Mouse (Mus musculus) neural tube, embryonic 12.5 days (tissue): ENCODE measurements at regions not wholly inside any gene's neighbourhood (a gene's known extent, or its start where the extent isn't known, plus 50 kb on each side); places are given as distances from the start of the nearest gene placed in this dataset.
A peak's percentile ranks its signal among the peaks of the same experiment; 100 is the strongest.

Experiments
- ATAC-seq: fragments of 200-750 bp; cut with Nextera tagmentation; 2 replicates; pipeline ENCODE4 v1.8.0; 2017; ENCODE audit warnings: low read depth, mild to moderate bottlenecking, moderate TSS enrichment, moderate library complexity; ENCODE audit not compliant: low FRiP score
- H3K27ac ChIP-seq: fragments of 300-500 bp; sonication (generic); 2 replicates; pipeline ENCODE4 v1.5.1; 2016
- H3K27me3 ChIP-seq: fragments of 300-500 bp; sonication (generic); replicated peaks from 2 replicates; pipeline ENCODE4 v1.6.1; 2016; ENCODE audit warnings: mild to moderate bottlenecking
- H3K36me3 ChIP-seq: fragments of 300-500 bp; sonication (generic); 2 replicates; pipeline ENCODE4 v1.6.1; 2016; ENCODE audit warnings: mild to moderate bottlenecking
- H3K4me1 ChIP-seq: fragments of 300-500 bp; sonication (generic); 2 replicates; pipeline ENCODE4 v1.6.1; 2016
- H3K4me2 ChIP-seq: fragments of 300-500 bp; sonication (generic); replicated peaks from 2 replicates; pipeline ENCODE4 v1.6.1; 2016; ENCODE audit warnings: mild to moderate bottlenecking
- H3K4me3 ChIP-seq: fragments of 300-500 bp; sonication (generic); 2 replicates; pipeline ENCODE4 v1.5.1; 2016
- H3K9ac ChIP-seq: fragments of 300-500 bp; sonication (generic); 2 replicates; pipeline ENCODE4 v1.6.1; 2016; ENCODE audit warnings: mild to moderate bottlenecking
- H3K9me3 ChIP-seq: fragments of 300-500 bp; sonication (generic); 2 replicates; pipeline ENCODE4 v1.6.1; 2016; ENCODE audit warnings: mild to moderate bottlenecking
- WGBS: fragments of 180-500 bp; shearing (Covaris S2); methylation state at CpG from one replicate; pipeline ENCODE4 v1.1.7; 2016; 5-methylcytosine and 5-hydroxymethylcytosine counted together

- Histone ChIP-seq H3K4me1 (no peaks in the 10 kb centered on the region; the same call in 1 of the 2 replicates), H3K9ac (no peak overlapping the region), H3K9me3 (no peaks in the 10 kb centered on the region), H3K4me3 (no peak overlapping the region), H3K27me3 (no peaks in the 10 kb centered on the region), H3K4me2 (peak overlapping the region; percentile 25; the same call in 1 of the 2 replicates), H3K36me3 (no peaks in the 10 kb centered on the region), H3K27ac (no peak overlapping the region)
- ATAC-seq = peak; percentile 72; the same call in 1 of the 2 replicates
- 54% methylated on average over 22 of the region's 22 CpGs for WGBS
These were observed 203.0 kb downstream of the Spata18 start for GRCm38 (mm10) chr5:73854025-73854773.

DNA sequence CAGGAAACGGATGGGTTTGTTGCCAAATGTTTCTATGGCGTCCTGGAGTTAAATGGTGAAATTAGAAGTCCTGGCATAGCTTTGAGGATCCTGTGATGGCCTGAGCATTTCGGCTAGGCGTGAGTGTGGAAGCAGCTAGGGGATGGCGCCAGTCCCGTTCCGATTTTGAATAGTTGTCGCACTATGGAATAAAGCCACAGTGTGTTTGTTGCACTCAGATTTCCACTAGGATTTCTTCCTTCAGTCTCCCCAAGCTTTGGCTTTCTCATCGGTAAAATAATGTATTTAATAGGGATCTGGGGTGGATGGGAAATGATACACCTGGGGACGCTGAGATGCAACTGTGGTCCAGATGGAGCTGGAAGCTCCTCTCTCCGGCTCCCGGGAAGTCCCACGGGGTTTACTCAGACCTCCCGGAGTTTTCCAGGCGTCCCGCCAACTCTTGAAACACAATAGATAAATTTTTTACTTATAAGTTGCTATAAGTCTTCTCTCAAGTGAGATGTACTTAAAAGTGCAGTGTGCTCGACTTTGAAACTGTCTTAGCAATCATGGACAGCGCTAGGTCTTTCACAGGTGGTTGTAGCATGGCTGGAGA, 203.7 kb downstream of the Spata18 start:
- Histone ChIP-seq H3K9ac (no peak overlapping the region), H3K9me3 (no peaks in the 10 kb centered on the region), H3K36me3 (no peaks in the 10 kb centered on the region), H3K4me1 (no peaks in the 10 kb centered on the region; the same call in 1 of the 2 replicates), H3K4me2 (no peak overlapping the region), H3K27me3 (no peaks in the 10 kb centered on the region), H3K27ac (no peak overlapping the region), H3K4me3 (no peak overlapping the region)
- no peak for ATAC-seq
- WGBS = 83% methylated on average over 18 of the region's 18 CpGs

- Histone ChIP-seq H3K4me3 (no peak overlapping the region), H3K4me2 (no peak overlapping the region), H3K9ac (no peak overlapping the region), H3K27ac (no peak overlapping the region), H3K27me3 (no peaks in the 10 kb centered on the region), H3K36me3 (no peaks in the 10 kb centered on the region), H3K9me3 (no peaks in the 10 kb centered on the region), H3K4me1 (no peaks in the 10 kb centered on the region; the same call in 1 of the 2 replicates)
- no peak for ATAC-seq
- WGBS = 78% methylated on average over 1 of the region's 1 CpGs
These were observed 208.1 kb downstream of the Spata18 start for GRCm38 (mm10) chr5:73859320-73859719.

DNA sequence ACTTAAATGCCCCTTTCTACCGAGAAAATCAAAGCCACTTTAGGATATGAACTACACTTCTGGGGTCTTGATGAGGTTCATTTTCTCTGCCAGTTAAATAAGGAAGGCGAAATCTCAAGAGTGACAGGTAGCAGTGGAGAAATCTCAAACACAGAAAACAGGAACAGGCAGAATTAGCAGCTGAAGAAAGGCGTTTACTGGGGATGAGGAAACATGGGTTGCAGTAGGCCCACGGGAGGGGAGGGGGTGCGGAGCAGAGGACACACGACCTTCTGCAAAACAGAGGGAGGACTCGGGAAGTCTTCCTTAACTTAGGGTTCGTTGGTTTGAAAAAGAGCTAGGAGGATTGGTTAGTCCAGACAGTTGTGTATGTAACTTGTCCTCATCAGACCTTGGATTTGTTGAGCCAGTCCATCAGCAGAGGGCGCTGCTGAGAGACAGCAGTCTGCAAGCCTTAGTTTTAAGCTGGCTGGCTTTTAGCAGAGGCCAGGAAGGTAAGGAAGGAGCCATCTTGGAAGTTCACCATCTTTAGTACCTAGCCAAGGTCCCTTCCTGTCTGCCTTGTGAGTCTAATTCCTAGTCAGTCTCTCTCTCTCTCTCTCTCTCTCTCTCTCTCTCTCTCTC, 204.0 kb downstream of the Usp46 start:
- Histone ChIP-seq H3K27ac (no peak overlapping the region), H3K4me3 (no peak overlapping the region), H3K36me3 (no peaks in the 10 kb centered on the region), H3K9ac (no peak overlapping the region), H3K4me1 (no peaks in the 10 kb centered on the region), H3K27me3 (no peaks in the 10 kb centered on the region), H3K9me3 (no peaks in the 10 kb centered on the region), H3K4me2 (no peak overlapping the region)
- ATAC-seq = no peak
- 76% methylated on average over 9 of the region's 9 CpGs for WGBS

DNA sequence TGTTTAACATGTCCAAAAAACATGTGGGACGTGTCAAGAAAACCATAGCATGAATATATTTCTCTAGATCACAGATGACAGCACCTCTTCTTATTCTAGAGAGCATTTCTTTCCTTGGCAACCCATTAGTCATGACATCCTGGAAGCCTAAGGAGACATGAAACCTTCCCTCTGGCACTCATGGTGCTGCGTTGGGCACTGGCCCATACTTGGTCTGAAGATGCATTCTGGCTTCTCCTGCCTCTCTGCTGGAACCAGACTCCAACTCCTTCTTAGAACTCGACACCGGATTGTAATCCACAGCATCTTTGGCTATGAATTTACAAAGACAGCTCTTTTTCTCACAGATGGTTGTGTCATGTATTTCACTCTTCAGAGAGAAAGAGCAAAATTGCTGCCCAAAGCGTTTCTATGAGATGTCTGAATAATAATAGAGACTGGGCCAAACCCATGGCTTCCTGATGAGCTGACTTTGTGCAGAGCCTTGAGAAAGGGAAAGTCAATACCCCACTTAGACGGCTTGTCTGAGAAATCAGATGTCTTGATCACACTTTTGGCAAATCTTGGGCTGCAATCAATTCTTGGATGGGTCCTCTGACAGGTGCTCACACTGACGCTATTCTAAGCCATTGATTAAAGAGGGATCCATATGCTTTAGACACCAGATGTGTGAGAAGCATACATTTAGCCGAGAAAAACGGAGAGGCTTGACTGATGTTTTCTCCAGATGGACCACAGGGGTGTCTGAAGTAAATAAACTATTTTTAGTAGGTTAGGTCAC, 195.4 kb downstream of the Usp46 start:
- Histone ChIP-seq H3K9me3 (no peaks in the 10 kb centered on the region), H3K4me1 (no peaks in the 10 kb centered on the region), H3K4me2 (no peak overlapping the region), H3K36me3 (no peaks in the 10 kb centered on the region), H3K27ac (no peak overlapping the region), H3K9ac (no peak overlapping the region), H3K27me3 (no peaks in the 10 kb centered on the region), H3K4me3 (no peak overlapping the region)
- WGBS = 74% methylated on average over 9 of the region's 9 CpGs
- no peak for ATAC-seq

DNA sequence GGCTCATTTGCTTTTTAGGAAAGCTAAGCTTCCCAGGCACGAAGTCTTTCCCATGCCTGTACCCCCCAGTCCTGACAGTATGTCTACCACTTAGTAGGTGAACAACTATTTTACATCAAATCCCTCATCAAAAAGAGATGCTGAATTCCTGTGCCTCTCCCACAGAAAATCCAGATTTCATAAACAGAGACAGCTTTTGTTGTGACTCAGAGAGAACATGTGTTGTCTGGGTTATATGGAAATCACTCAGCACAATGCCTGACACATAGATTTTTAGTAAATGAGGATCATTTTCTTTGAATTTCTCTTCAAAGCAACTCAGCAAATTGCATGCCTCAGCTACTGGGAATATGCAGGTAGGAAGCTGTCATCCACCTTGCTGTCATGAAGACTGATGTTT, 193.5 kb downstream of the Usp46 start:
- Histone ChIP-seq H3K27me3 (no peaks in the 10 kb centered on the region), H3K9me3 (no peaks in the 10 kb centered on the region), H3K4me2 (no peak overlapping the region), H3K9ac (no peak overlapping the region), H3K27ac (no peak overlapping the region), H3K36me3 (no peaks in the 10 kb centered on the region), H3K4me3 (no peak overlapping the region), H3K4me1 (no peaks in the 10 kb centered on the region)
- ATAC-seq = no peak
- WGBS = 82% methylated on average over 1 of the region's 1 CpGs

DNA sequence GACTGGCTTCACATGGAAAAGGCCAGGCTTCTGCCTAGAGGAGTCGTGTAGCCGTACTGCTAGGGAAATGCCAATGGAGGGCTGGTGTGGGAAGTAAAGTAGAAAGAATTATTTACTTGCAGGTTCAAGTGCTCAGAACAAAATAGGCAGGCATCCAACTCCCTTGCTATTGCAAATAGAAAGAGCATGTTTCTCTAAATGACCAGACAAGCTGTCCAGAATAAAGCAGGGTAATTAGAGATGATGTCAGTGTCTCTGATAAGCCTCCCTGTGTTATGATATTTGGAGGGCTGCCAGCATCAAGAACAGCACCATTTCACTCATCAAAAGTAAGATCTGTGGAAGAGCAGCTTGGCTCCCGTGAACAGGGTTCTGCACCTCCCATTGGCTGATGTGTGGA, 192.4 kb downstream of the Usp46 start:
- H3K9ac ChIP-seq = no peak overlapping the region
- H3K27ac ChIP-seq = no peak overlapping the region
- no peaks in the 10 kb centered on the region for H3K9me3 ChIP-seq
- 81% methylated on average over 3 of the region's 3 CpGs for WGBS
- ATAC-seq = no peak
- no peaks in the 10 kb centered on the region for H3K27me3 ChIP-seq
- H3K36me3 ChIP-seq = no peaks in the 10 kb centered on the region
- H3K4me3 ChIP-seq = no peak overlapping the region
- H3K4me2 ChIP-seq = no peak overlapping the region
- no peaks in the 10 kb centered on the region for H3K4me1 ChIP-seq

DNA sequence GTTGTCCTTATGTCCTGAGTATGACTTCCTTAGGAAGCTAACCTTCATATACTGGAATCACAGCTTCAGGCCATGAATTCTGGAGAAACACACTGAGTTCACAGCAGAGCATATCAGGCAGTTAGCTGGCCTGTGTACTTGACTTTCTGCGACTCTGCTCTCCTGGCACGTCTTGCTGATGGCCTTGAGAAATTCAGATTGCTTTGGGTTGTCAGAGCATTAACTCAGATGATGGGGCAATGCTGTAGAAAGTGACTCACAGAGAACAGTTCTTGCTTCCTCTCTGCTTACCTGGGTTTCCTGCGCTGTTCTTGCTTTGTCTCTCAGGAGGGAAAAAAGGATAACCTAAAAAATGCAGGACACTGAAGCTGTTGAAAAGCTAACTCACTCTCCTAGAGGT, 187.3 kb downstream of the Usp46 start:
- Histone ChIP-seq H3K36me3 (no peaks in the 10 kb centered on the region), H3K4me3 (no peak overlapping the region), H3K9ac (no peak overlapping the region), H3K27me3 (no peaks in the 10 kb centered on the region), H3K4me1 (peaks cover 6% of the 10 kb centered on the region; the same call in 1 of the 2 replicates), H3K27ac (no peak overlapping the region), H3K4me2 (no peak overlapping the region), H3K9me3 (no peaks in the 10 kb centered on the region)
- WGBS = 82% methylated on average over 3 of the region's 3 CpGs
- no peak for ATAC-seq

- Histone ChIP-seq H3K36me3 (no peaks in the 10 kb centered on the region), H3K27me3 (no peaks in the 10 kb centered on the region), H3K9me3 (no peaks in the 10 kb centered on the region), H3K4me2 (no peak overlapping the region), H3K4me1 (peaks cover 6% of the 10 kb centered on the region; the same call in 1 of the 2 replicates), H3K4me3 (no peak overlapping the region), H3K27ac (no peak overlapping the region), H3K9ac (no peak overlapping the region)
- no peak for ATAC-seq
- WGBS = 64% methylated on average over 5 of the region's 5 CpGs
These were observed 186.3 kb downstream of the Usp46 start for GRCm38 (mm10) chr5:73881941-73882340.

DNA sequence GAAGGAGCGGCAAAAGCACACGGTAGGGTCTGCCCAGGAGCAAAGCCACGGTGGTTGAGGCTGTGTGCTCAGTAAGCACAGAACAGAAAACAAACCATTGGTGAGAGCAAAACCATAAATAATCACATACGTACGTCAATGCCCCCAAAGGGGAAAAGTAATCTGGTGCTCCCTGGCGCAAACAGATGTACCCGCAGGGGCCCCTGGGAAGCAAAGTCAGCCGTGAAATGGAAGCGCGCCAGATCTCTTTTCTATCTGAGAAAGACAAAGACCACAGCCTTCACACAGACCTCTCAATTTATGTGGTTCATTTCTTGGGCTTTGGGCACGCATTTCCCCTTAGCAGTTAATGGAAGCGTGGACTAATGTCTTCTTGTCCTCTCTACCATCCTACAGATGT, 183.2 kb downstream of the Usp46 start:
- 21% methylated on average over 12 of the region's 12 CpGs for WGBS
- no peaks in the 10 kb centered on the region for H3K27me3 ChIP-seq
- H3K4me1 ChIP-seq = peaks cover 6% of the 10 kb centered on the region; the same call in 1 of the 2 replicates
- no peak overlapping the region for H3K4me3 ChIP-seq
- H3K27ac ChIP-seq = no peak overlapping the region
- ATAC-seq = peak; percentile 63; the same call in 1 of the 2 replicates
- H3K9me3 ChIP-seq = no peaks in the 10 kb centered on the region
- no peak overlapping the region for H3K9ac ChIP-seq
- H3K4me2 ChIP-seq = peak overlapping the region; percentile 45
- no peaks in the 10 kb centered on the region for H3K36me3 ChIP-seq

- H3K36me3 ChIP-seq = no peaks in the 10 kb centered on the region
- no peaks in the 10 kb centered on the region for H3K27me3 ChIP-seq
- no peak overlapping the region for H3K9ac ChIP-seq
- 95% methylated on average over 1 of the region's 1 CpGs for WGBS
- no peak overlapping the region for H3K4me3 ChIP-seq
- peaks cover 6% of the 10 kb centered on the region; the same call in 1 of the 2 replicates for H3K4me1 ChIP-seq
- no peak for ATAC-seq
- H3K27ac ChIP-seq = no peak overlapping the region
- no peak overlapping the region; the same call in 1 of the 2 replicates for H3K4me2 ChIP-seq
- H3K9me3 ChIP-seq = no peaks in the 10 kb centered on the region
These were observed 182.5 kb downstream of the Usp46 start for GRCm38 (mm10) chr5:73885691-73886090.
